Mouse (Mus musculus) urinary bladder, postnatal 14 days (tissue): ENCODE data around the gene Rpa3.
A peak's percentile ranks its signal among the peaks of the same experiment; 100 is the strongest.

Experiments
- DNase-seq: peaks from one replicate; pipeline ENCODE4 v3.0.0; 2021; ENCODE audit warnings: low spot score

Rpa3 gene

DNA sequence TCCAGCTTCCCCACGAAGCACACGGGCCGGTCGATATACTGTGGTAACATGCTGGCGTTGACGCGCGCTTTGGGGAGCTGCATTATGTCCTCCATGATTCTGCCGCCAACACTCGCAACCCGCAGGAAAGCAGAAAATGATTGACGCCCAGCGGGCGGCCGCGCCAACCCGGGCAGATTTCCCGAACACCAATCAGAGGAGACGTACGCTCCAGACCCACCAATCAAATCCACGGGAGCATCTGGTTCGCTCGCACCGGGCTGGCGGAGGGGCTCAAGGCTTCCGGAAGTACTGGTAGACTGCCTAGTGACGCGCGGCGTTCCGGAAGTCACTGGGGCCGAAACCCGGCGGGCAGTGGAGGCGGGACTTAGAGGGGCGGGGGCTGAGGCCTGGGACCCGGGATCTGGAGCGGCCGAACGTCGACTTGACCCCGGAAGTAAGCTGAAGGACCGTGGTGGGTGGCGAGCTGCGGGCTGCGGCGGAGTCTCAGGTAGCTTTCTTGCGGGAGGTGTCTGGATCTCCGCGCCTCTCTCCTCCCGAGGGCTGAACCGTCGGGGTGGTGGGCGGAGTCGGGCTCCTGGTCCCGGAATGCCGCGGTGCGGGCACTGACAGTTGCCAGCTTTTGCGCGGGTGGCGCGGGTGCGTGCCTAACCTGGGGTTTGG, at the start of gene Rpa3, which contains the start of the genes Umad1 and Gm45062:
Gene Rpa3 (minus strand): TSS at position 170 of the 663 bp plus-strand sequence.
Gene Umad1 (plus strand): TSS at position 285 of the 663 bp plus-strand sequence.
Gene Gm45062 (plus strand): TSS at position 447 of the 663 bp plus-strand sequence.
- DNase-seq: peak; percentile 98

GRCm38 (mm10) chr6:8307878-8308775, 49.2 kb upstream of the Rpa3 start:
- DNase-seq: no peak

GRCm38 (mm10) chr6:8299066-8299863, 40.3 kb upstream of the Rpa3 start:
- no peak for DNase-seq

- DNase-seq: no peak
Observed at GRCm38 (mm10) chr6:8294048-8294784, 35.2 kb upstream of the Rpa3 start.

DNA sequence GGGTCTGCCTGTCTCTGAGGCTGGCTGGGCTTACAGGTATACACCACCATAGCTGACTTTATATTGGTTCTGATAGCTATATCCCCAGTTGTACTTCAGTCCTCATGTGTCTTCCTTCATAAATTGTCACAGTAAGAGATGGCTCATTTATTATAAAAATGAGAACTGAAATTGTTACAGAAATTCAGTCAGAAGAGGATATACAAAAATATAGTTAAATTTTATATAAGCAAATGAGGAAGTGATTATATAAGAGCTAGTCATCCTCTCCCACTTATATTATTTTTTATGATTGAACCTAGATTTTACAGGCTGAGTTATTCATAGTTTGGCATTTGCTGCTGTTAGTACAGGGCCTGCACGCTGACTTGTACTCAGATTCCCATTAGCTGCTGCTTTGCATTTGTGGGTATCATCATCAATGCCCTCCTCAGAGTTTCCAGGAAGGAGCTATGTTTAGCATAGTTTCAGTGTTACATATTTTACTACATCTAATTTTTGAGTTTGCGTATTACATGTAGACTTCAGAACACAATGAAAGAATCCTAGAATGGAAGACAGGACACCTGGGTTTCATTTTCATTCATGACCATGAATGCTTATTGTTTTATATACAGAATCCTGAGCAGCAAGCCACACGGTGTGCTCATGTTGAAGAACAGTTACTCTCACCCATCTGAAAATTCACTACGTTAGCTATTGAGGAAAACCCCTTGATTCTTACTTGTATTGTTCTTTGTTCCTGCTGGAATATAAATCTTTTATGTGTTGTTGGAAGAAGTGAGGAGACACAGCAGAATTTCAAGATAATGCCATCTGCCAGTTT, 30.0 kb upstream of the Rpa3 start:
- no peak for DNase-seq

DNA sequence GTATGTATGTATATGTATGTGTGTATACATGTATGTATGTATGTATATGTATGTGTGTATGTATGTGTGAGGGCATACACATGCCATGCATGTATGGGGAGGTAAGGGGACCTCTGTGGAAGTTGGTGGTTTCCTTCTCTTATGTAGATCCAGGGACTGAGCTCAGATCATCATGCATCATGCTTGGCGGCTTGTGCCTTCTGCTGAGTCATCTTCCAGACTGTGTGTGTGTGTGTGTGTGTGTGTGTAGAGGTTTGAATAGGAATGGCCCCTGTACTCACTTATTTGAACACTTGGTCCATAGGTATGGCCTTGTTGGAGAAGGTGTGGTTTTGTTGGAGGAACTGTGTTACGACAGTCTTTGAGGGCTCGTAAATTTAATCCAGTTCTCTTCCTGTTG, 27.2 kb upstream of the Rpa3 start:
- no peak for DNase-seq

GRCm38 (mm10) chr6:8285401-8285960, 26.5 kb upstream of the Rpa3 start:
- DNase-seq: no peak

- DNase-seq: no peak
Observed at GRCm38 (mm10) chr6:8283255-8283654, 24.3 kb upstream of the Rpa3 start.

GRCm38 (mm10) chr6:8278426-8279002, 19.5 kb upstream of the Rpa3 start:
- DNase-seq: no peak

- DNase-seq: no peak
Observed at GRCm38 (mm10) chr6:8276431-8276830, 17.5 kb upstream of the Rpa3 start.

- DNase-seq: peak; percentile 66
Observed at GRCm38 (mm10) chr6:8275098-8275497, 16.1 kb upstream of the Rpa3 start.

DNA sequence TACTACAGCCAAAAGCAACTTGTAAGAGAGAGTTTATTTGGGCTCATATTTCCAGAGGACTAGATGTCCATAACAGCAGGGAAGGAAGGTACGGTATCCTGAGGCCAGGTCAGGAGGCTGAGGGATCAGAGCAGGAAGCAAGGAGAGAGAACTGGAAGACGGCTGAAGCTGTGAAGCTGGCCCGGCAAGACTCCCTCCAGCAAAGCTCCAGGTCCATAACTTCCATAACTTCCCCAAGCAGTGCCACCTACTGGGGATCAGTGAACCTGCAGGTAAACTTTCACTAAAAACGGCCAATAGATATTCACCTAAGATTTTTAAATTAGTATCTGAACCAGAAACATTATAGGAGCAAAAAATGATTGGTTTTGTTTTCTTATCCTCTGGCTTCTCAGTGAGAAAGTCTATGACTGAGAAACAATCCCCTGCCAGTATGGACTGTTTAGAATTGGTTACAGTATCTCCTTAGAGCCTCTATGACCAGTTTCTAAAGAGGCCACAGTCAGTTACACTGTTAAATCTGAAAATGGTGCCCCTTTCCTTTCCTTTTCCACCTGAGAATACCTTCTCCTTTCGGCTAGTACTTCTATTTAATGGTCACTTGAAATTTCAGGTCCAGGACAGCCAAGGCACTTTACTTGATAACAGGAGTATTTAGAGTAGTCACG, 15.5 kb upstream of the Rpa3 start:
- DNase-seq: peak; percentile 57

- DNase-seq: no peak
Observed at GRCm38 (mm10) chr6:8271047-8271446, 12.1 kb upstream of the Rpa3 start.

DNA sequence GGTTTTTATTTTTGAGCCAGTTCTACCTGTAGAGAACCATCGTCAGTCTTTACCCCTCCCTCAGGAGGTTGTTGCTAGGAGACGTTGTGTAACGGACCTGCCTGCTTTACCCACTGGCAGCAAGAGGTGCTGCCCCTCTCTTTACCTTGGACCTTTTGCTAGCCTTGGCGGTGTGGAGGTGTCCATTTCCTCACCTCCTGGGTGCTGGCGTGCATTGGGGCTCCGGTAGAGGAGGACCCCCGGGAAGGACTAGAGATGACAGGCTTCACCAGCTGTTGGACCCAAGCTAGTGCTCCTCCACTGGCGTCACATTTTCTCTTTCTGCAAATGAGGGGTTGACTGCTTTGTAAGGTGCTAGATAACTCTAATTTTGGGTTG, 683 bp upstream of the Rpa3 start:
- DNase-seq: no peak

- DNase-seq: no peak
Observed at GRCm38 (mm10) chr6:8258316-8258715, 657 bp downstream of the Rpa3 start.

DNA sequence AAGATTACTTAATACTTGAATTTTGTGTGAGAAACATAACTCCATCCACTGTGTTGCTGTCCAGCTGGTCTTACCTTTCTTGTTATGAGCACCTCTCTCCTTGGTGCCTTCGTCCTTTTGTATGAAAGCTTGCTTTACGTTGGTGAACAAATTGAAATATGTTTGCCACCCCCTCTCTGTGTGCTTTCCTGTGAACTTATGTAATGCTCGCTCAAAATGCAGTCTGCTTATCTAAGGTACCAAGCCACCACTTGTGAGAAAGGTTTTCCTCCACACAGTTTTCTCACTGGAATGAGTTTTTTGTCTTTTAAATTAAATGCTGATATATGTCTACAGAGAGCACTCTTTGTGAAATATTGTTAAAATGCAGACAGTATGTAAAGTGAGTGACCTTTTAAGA, 30.4 kb downstream of the Rpa3 start:
- no peak for DNase-seq

DNA sequence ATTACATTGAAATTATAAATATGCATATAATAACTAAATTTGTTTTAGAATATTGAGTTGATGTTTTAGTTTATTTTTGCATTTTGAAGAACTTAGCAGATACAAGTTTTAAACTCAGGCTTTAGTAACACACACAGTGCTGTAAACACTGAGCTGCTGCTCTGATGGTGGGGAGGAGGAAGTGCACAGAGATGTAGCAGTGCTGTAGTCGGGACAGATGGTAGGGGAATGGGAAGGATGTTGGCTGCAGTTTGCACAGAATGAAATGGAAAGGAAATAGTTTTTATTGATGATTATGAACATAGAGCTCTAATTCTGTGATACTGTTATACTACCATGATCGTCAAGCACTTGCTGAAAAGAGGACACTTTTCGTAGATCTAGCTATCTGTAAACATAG, 31.9 kb downstream of the Rpa3 start:
- no peak for DNase-seq

- no peak for DNase-seq
Observed at GRCm38 (mm10) chr6:8210661-8211060, 48.3 kb downstream of the Rpa3 start.

DNA sequence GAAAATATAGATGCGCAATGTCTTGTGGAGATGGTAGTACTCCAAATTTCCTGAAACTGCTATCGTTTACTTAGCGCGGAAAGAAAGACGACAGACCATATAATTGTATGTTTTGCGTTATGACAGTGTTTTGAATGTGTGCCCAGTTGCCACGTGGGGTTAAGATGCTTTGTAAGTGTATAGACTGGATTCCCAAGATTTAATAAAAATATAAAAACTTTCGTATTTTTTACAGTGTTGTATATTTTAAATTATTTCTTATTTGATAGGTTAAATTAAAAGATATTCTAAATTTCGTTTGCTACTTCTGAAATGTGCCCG, 49.1 kb downstream of the Rpa3 start:
- no peak for DNase-seq
